Mouse (Mus musculus) megakaryocyte, embryonic 14.5 days (primary cell): ENCODE results near the gene Insig1. TPM values are rescaled to one million over a fixed set of nuclear protein-coding genes. Genes with fewer than 3 reads are reported as not detected.

Experiments used
- H3K27me3 ChIP-seq: replicated peaks from 2 replicates; pipeline ENCODE3; 2012; ENCODE audit warnings: inconsistent platforms
- H3K36me3 ChIP-seq: replicated peaks from 2 replicates; pipeline ENCODE3; 2012; ENCODE audit warnings: low read length, inconsistent platforms, mixed read lengths
- H3K4me1 ChIP-seq: 2 replicates; pipeline ENCODE4 v1.6.1; 2012; ENCODE audit warnings: inconsistent platforms
- H3K4me3 ChIP-seq: replicated peaks from 2 replicates; pipeline ENCODE3; 2012; ENCODE audit warnings: moderate library complexity, mild to moderate bottlenecking, inconsistent platforms
- H3K9me3 ChIP-seq: 2 replicates; pipeline ENCODE4 v1.6.1; 2012; ENCODE audit warnings: inconsistent platforms
- FLI1 ChIP-seq: IDR thresholded peaks from 2 replicates; pipeline ENCODE4 v1.6.1; 2012; ENCODE audit warnings: low read length, inconsistent platforms, mixed read lengths
- GATA1 ChIP-seq: IDR thresholded peaks from 3 replicates; pipeline ENCODE4 v1.6.1; 2012; ENCODE audit warnings: mixed read lengths, low read length, inconsistent platforms, borderline replicate concordance
- polyA plus RNA-seq: library from polyadenylated mRNA; stranded (reverse); fragments of >175 nt; gene quantifications from 2 replicates; pipeline ENCODE4 v1.2.3, GENCODE M21; 2012; ENCODE audit warnings: low replicate concordance; ENCODE audit not compliant: insufficient read depth

Insig1 gene
- polyA plus RNA-seq, 1 experiment: 25.6 TPM

GRCm38 (mm10) chr5:28039746-28040655, 31.2 kb upstream of the Insig1 start:
- no peak overlapping the region for H3K4me3 ChIP-seq

DNA sequence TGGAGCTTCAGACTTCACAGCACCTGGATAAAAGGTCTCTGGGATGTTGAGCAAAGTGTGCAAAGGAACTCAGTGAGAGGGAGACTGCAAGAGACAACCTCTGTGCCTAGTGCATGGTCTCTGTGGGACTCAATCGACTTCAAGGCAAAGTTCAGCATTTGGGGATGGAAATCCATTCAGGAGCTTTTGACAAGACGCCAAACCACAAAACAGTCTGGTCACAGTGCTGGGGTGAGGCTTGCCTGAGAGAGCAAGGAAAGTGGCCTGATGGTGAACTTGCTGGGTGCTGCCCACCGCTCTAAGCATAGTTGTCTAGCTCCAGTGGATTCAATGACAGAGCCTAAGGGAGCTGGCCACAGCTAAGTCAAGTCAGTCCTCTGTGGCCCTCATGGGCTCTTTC, 30.4 kb upstream of the Insig1 start:
- H3K4me1 ChIP-seq: peaks cover 23% of the 10 kb centered on the region
- H3K4me3 ChIP-seq: no peak overlapping the region

More at GRCm38 (mm10) chr5:28039746-28040655, 31.2 kb upstream of the Insig1 start:
- Histone ChIP-seq H3K36me3 (no peaks in the 10 kb centered on the region), H3K27me3 (peaks cover 91% of the 10 kb centered on the region), H3K4me1 (peaks cover 23% of the 10 kb centered on the region), H3K9me3 (peaks cover 11% of the 10 kb centered on the region)
- TF ChIP-seq GATA1 (no peak), FLI1 (no peak)

DNA sequence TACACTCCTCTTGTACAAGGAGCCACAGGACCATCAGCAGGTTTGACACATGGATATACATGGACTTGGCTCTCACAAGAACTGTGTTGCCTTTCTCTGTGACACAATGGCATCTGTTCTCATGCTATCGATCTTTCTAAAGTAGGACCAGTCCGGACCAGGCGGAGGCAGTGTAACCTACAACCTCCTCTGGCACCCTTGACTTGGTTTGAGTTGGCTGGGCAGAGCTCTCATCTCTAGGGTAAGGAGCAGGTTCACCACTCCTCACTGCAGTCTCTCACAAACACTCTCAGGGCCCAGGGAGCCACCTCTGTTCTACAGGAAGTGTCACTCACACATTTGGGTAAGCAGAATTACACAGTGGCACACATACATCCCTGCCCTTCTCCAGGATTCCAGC, 29.1 kb upstream of the Insig1 start:
- Histone ChIP-seq H3K27me3 (peaks cover 92% of the 10 kb centered on the region), H3K36me3 (no peaks in the 10 kb centered on the region), H3K4me3 (no peak overlapping the region), H3K9me3 (peaks cover 24% of the 10 kb centered on the region), H3K4me1 (peaks cover 18% of the 10 kb centered on the region)
- no peak for TF ChIP-seq GATA1
- TF ChIP-seq FLI1: no peak

More for the DNA sequence above, 30.4 kb upstream of the Insig1 start:
- no peak for TF ChIP-seq FLI1
- no peak for TF ChIP-seq GATA1
- peaks cover 90% of the 10 kb centered on the region for H3K27me3 ChIP-seq
- no peaks in the 10 kb centered on the region for H3K36me3 ChIP-seq
- peaks cover 18% of the 10 kb centered on the region for H3K9me3 ChIP-seq

DNA sequence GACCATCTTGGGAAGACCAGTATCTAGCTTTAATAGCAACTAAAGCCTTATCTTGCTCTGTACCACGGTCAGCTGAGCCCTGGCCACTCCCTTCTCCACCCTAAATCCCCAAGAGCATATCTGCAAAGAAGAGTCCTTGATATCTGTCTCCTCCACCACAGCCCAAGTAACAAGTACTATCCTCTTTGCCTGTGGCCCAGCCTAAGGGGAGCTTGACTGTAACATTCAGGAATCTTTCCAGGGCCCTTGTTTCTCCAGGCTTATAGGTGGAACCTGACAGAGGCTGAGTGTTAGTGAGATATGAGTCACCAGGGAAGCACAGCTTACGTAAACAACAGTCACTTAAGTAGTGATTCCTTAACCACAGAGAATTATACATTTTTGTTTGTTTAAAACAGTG, 28.4 kb upstream of the Insig1 start:
- no peaks in the 10 kb centered on the region for H3K36me3 ChIP-seq
- H3K27me3 ChIP-seq: peaks cover 92% of the 10 kb centered on the region
- H3K4me1 ChIP-seq: peaks cover 10% of the 10 kb centered on the region
- H3K9me3 ChIP-seq: peaks cover 25% of the 10 kb centered on the region
- no peak for TF ChIP-seq GATA1
- TF ChIP-seq FLI1: no peak
- no peak overlapping the region for H3K4me3 ChIP-seq

- H3K4me1 ChIP-seq: peaks cover 4% of the 10 kb centered on the region
- no peak for TF ChIP-seq FLI1
- no peak for TF ChIP-seq GATA1
- H3K4me3 ChIP-seq: no peak overlapping the region
- peaks cover 25% of the 10 kb centered on the region for H3K9me3 ChIP-seq
- peaks cover 93% of the 10 kb centered on the region for H3K27me3 ChIP-seq
- no peaks in the 10 kb centered on the region for H3K36me3 ChIP-seq
Observed at GRCm38 (mm10) chr5:28043386-28043785, 27.8 kb upstream of the Insig1 start.

DNA sequence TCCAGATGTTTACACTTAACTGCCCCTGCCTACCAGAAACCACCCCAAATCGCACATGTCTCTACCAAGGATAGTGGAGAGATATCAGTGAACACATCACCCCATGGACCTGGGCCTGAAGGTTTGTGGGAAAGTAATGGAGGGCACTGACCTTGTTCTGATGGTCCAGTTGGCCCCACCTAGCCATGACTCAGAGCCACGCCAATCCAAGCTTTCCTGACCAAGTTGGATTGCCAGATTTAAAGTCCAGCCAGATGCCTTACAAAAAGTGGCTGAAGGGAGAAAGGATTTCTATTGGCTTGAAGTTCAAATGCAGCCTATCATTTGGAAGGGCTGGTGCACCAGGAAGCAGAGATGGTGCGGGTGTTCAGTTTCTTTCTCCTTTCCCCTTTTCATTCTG, 24.2 kb upstream of the Insig1 start:
- H3K36me3 ChIP-seq: no peaks in the 10 kb centered on the region
- peaks cover 25% of the 10 kb centered on the region for H3K9me3 ChIP-seq
- no peaks in the 10 kb centered on the region for H3K4me1 ChIP-seq
- TF ChIP-seq FLI1: no peak
- no peak overlapping the region for H3K4me3 ChIP-seq
- H3K27me3 ChIP-seq: peaks cover 90% of the 10 kb centered on the region

GRCm38 (mm10) chr5:28047961-28048360, 23.2 kb upstream of the Insig1 start:
- Histone ChIP-seq H3K4me1 (no peaks in the 10 kb centered on the region), H3K4me3 (no peak overlapping the region), H3K36me3 (no peaks in the 10 kb centered on the region), H3K27me3 (peaks cover 90% of the 10 kb centered on the region), H3K9me3 (peaks cover 25% of the 10 kb centered on the region)
- TF ChIP-seq GATA1: no peak
- TF ChIP-seq FLI1: no peak

DNA sequence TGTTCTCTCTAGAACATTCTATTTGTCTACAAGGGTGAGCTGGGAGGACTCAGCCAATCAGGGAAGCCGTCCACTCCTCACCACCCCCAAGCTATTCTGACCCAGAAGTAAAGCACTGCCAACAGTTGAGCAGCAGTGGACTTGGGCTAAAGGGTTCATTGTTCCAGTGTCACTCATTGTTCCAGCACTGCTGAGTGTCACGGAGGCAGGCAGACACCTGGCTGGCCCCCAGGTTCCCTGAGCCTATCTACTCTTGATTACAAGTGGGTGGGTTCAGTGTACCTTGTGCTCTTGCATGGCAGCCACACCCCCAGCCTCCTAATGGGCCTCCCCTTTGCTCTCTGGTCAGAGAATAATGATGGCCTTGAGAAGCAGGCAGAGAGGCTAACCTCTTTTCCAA, 15.7 kb upstream of the Insig1 start:
- Histone ChIP-seq H3K27me3 (peaks cover 71% of the 10 kb centered on the region), H3K4me1 (no peaks in the 10 kb centered on the region), H3K4me3 (no peak overlapping the region), H3K9me3 (peaks cover 25% of the 10 kb centered on the region), H3K36me3 (no peaks in the 10 kb centered on the region)
- TF ChIP-seq GATA1 (no peak), FLI1 (no peak)

- Histone ChIP-seq H3K27me3 (peaks cover 71% of the 10 kb centered on the region), H3K4me3 (no peak overlapping the region), H3K9me3 (peaks cover 39% of the 10 kb centered on the region), H3K4me1 (no peaks in the 10 kb centered on the region), H3K36me3 (no peaks in the 10 kb centered on the region)
- TF ChIP-seq GATA1: no peak
- no peak for TF ChIP-seq FLI1
Observed at GRCm38 (mm10) chr5:28056877-28057276, 14.3 kb upstream of the Insig1 start.

DNA sequence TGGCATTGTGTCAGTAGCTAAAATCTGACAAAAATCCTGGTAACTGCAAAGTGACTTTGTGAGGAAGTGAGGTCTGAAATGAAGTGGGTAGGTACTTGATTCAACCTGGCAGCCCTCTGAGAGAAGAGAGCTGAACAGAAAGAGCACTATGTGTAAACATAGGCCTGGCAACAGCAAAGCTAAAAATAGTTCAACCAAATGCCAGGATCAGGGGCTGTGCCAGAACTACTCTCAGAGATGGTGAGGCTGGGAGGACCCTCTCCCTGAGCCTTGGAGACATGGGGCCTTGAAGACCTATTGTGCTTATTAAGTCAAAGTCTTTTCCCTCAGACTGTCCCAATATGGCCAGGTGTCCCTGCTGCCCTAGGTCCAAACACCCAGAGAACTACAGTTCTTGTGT, 10.7 kb upstream of the Insig1 start:
- TF ChIP-seq GATA1 (no peak), FLI1 (no peak)
- Histone ChIP-seq H3K27me3 (peaks cover 63% of the 10 kb centered on the region), H3K4me1 (peaks cover 29% of the 10 kb centered on the region), H3K9me3 (peaks cover 44% of the 10 kb centered on the region), H3K4me3 (no peak overlapping the region), H3K36me3 (no peaks in the 10 kb centered on the region)
